Mouse (Mus musculus) right cerebral cortex, postnatal 10 days (tissue): ENCODE results near the gene Fpr-rs6.

Experiments used
- DNase-seq, 2 experiments: peaks; one replicate each; pipeline ENCODE4 v3.0.0; 2021; ENCODE audit warnings: low spot score in 2 of 2

Fpr-rs6 gene

DNA sequence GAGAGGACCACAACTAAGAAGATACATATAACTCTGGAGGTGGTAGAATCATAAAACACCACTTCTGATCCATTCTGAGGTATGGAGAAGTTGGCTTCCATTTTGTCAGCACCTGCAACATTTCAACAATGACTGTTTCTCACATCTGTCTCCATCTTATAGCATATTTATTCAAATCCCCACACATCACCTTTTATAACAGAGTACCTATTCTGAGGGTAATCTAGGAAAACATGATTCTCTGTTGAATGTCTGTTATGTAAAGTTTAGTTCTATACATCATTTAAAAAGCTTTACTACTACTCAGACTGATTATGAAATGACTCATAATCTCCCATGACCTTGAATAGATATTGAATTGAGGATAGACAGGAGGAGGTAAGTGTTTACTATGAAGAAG lies at the start of gene Fpr-rs6:
Fpr-rs6 (minus strand) TSS at position 101 of the 400 bp plus-strand sequence.
- DNase-seq: no peak
